ENCODE assay signal across 26 mouse cellular contexts in the genomic region with DNA sequence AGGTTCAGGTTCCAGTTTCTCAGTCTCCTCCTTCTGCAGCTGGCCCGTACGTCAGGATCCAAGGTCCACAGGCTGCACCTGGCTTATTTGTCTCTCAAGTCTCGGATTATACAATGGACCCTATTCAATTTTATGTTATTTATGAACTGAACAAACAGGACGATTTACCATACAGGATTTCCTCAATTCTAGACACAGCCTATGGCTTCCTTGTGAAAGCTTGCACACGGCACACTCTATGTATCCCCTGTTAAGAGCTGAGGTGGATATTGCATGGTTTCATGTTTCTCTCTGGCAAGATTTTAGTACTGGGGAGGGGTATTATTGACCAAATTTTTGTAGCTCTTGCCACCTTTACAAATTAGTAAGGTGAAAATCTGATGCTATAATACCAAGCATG.
"Had no signal": no experiment of that assay in that cellular context is flagged by ENCODE, and none has a peak within 500 bp of the region (broad histone marks: within the 10 kb centered on the region; RNA-seq: fewer than 3 reads in every experiment).

No protein-coding gene starts in this region.

- H3K4me2 ChIP-seq: heart, embryonic 11.5 days; heart, embryonic 13.5 days; heart, embryonic 15.5 days; hindbrain, embryonic 12.5 days; hindbrain, embryonic 14.5 days; kidney, embryonic 15.5 days; limb, embryonic 13.5 days; limb, embryonic 15.5 days; liver, embryonic 12.5 days had no signal

- H3K4me1 ChIP-seq: hindbrain, embryonic 12.5 days; limb, embryonic 15.5 days; liver, embryonic 12.5 days had no signal

- ATAC-seq: forebrain, embryonic 16.5 days; inflammation-experienced regulatory T-cells, adult 6 months; liver, embryonic 12.5 days had no signal

- H3K36me3 ChIP-seq: heart, embryonic 13.5 days; heart, embryonic 15.5 days; hindbrain, embryonic 10.5 days; hindbrain, embryonic 12.5 days; kidney, embryonic 15.5 days; limb, embryonic 13.5 days; limb, embryonic 15.5 days; liver, embryonic 12.5 days had no signal

- DNase-seq: gastrocnemius, postnatal 14 days; gastrocnemius, postnatal 36 days; heart, adult 2 months; heart, postnatal 14 days; heart, postnatal 36 days; kidney, adult 11 months; kidney, adult 2 months; kidney, adult 9 months; kidney, postnatal 10 days; kidney, postnatal 36 days; layer of hippocampus, postnatal 36 days; left cerebral cortex, postnatal 4 days had no signal

- H3K27ac ChIP-seq: heart, embryonic 13.5 days; heart, embryonic 15.5 days; hindbrain, embryonic 10.5 days; hindbrain, embryonic 12.5 days; kidney, embryonic 15.5 days; layer of hippocampus, adult 2 months; limb, embryonic 13.5 days; limb, embryonic 15.5 days; liver, embryonic 12.5 days; liver, embryonic 14.5 days had no signal

- H3K27me3 ChIP-seq: heart, embryonic 13.5 days; heart, embryonic 15.5 days; hindbrain, embryonic 12.5 days; kidney, embryonic 15.5 days; limb, embryonic 13.5 days; limb, embryonic 15.5 days; liver, embryonic 12.5 days had no signal

- H3K9me3 ChIP-seq: heart, embryonic 13.5 days; heart, embryonic 15.5 days; hindbrain, embryonic 10.5 days; hindbrain, embryonic 12.5 days; kidney, embryonic 15.5 days; limb, embryonic 13.5 days; limb, embryonic 15.5 days; liver, embryonic 12.5 days had no signal

- H3K4me3 ChIP-seq: heart, embryonic 13.5 days; heart, embryonic 15.5 days; hindbrain, embryonic 10.5 days; hindbrain, embryonic 12.5 days; kidney, embryonic 15.5 days; layer of hippocampus, adult 2 months; limb, embryonic 13.5 days; limb, embryonic 15.5 days; liver, embryonic 12.5 days had no signal

- H3K9ac ChIP-seq: heart, embryonic 13.5 days; heart, embryonic 15.5 days; hindbrain, embryonic 12.5 days; hindbrain, embryonic 14.5 days; kidney, embryonic 15.5 days; limb, embryonic 13.5 days; limb, embryonic 15.5 days; liver, embryonic 12.5 days; liver, embryonic 14.5 days had no signal
